Mouse (Mus musculus) erythroblast, embryonic 14.5 days (primary cell): ENCODE measurements around the gene Adamts13. TPM values are rescaled to one million over a fixed set of nuclear protein-coding genes. Genes with fewer than 3 reads are reported as not detected.

Experiments used
- H3K27me3 ChIP-seq: 2 replicates; pipeline ENCODE4 v1.6.1; 2012; ENCODE audit warnings: inconsistent platforms; ENCODE audit not compliant: control insufficient read depth
- H3K36me3 ChIP-seq: 2 replicates; pipeline ENCODE4 v1.6.1; 2012; ENCODE audit warnings: mild to moderate bottlenecking, inconsistent platforms; ENCODE audit not compliant: control insufficient read depth
- H3K4me1 ChIP-seq: 2 replicates; pipeline ENCODE4 v1.6.1; 2012; ENCODE audit warnings: inconsistent platforms; ENCODE audit not compliant: control insufficient read depth
- H3K4me3 ChIP-seq: replicated peaks from 2 replicates; pipeline ENCODE3; 2012; ENCODE audit warnings: moderate library complexity, mild to moderate bottlenecking, inconsistent platforms
- H3K9me3 ChIP-seq: 2 replicates; pipeline ENCODE4 v1.6.1; 2012; ENCODE audit warnings: low read length, inconsistent platforms, mixed read lengths; ENCODE audit not compliant: control insufficient read depth
- GATA1 ChIP-seq: IDR thresholded peaks from 2 replicates; pipeline ENCODE4 v1.6.1; 2012; ENCODE audit warnings: low read length, inconsistent platforms, mixed read lengths
- TAL1 ChIP-seq: IDR thresholded peaks from 3 replicates; pipeline ENCODE4 v1.6.1; 2012; ENCODE audit warnings: low read length, inconsistent platforms, mixed read lengths
- polyA plus RNA-seq: library from polyadenylated mRNA; stranded (reverse); fragments of >175 nt; gene quantifications from 2 replicates; pipeline ENCODE4 v1.2.3, GENCODE M21; 2012

Gene Adamts13
- polyA plus RNA-seq, 1 experiment: not detected

DNA sequence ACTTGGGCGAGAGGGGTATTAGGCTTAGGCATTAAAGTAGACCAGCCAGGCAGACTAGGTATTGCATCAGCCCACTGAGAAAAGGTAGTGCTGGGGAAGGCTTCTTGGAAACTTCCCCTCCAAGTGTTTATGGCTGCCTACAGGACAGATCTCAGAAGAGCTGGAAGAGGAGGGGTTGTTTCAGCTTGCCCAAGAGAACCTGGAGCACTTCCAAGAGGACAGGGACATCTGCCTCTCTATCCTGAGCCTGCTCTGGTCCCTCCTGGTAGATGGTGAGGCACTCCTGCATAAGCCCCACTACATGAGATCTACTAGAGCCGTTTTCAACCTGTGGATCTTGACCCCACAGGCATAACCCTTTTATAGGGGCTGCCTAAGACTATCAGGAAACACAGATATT, 22.8 kb upstream of the Adamts13 start:
- TF ChIP-seq TAL1 (no peak), GATA1 (no peak)
- Histone ChIP-seq H3K27me3 (no peaks in the 10 kb centered on the region), H3K4me3 (no peak overlapping the region), H3K4me1 (no peaks in the 10 kb centered on the region), H3K36me3 (peaks cover 76% of the 10 kb centered on the region), H3K9me3 (no peaks in the 10 kb centered on the region)

DNA sequence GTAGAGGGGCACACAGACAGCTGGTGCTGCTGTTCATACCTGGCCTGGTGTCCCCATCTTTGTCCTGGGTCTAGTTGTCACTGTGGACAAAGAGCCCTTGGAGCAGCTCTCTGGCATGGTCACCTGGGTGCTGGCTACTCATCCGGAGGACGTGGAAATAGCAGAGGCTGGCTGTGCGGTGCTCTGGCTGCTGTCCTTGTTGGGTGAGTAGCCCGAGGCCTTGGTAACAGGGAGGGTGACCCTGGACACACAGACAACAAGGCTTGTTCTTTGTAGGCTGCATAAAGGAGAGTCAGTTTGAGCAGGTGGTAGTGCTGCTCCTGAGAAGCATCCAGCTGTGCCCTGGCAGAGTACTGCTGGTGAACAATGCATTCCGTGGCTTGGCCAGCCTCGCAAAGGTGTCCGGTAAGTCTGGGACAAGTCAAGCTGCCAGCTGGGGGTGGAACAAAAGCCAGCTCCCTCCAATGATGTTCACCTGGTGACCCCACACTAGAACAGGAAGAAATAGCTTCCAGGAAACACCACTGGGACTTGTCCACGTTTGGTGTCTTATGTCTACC, 21.8 kb upstream of the Adamts13 start:
- Histone ChIP-seq H3K4me3 (no peak overlapping the region), H3K27me3 (no peaks in the 10 kb centered on the region), H3K36me3 (peaks cover 85% of the 10 kb centered on the region), H3K9me3 (no peaks in the 10 kb centered on the region), H3K4me1 (no peaks in the 10 kb centered on the region)
- TF ChIP-seq TAL1 (no peak), GATA1 (no peak)

DNA sequence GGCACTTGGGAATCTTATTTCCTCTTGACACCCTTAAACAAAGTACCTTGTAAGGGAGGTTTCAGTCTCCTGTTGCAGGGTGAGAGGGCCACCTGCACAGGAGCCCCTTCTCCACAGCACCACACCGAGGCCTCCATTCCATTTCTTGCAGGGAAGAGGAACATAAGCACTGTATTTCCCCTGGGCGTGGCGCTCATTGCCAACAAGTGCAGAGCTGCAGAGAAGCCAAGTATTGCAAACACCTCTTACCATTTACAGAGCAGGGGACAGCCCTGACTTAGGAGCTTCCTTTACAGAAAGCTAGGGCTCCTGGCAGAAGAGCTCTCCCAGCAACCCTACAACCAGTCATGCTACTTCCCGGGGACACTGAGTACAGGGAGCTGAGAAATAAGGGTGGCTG, 21.0 kb upstream of the Adamts13 start:
- Histone ChIP-seq H3K4me1 (no peaks in the 10 kb centered on the region), H3K9me3 (no peaks in the 10 kb centered on the region), H3K4me3 (no peak overlapping the region), H3K36me3 (peaks cover 91% of the 10 kb centered on the region), H3K27me3 (no peaks in the 10 kb centered on the region)
- TF ChIP-seq TAL1 (no peak), GATA1 (no peak)

DNA sequence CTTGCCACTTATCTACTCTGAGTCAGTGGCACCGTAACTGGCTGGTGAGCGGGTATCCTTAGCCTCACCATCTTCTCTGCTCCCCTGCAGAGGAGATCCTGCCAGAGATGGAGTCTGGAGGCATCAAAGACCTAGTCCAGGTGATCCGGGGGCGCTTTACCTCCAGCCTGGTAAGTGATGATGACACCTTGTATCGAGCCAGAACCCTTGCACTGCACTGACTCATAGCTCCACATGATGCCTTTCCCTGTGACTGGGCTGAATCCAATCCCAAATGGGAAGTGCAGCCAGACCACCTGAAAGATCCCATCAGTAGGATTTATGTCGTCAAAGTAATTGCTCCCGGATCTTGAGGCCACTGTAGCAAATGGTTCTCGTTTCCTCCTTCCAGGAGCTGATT, 20.4 kb upstream of the Adamts13 start:
- no peaks in the 10 kb centered on the region for H3K9me3 ChIP-seq
- H3K4me1 ChIP-seq: no peaks in the 10 kb centered on the region
- H3K4me3 ChIP-seq: no peak overlapping the region
- no peaks in the 10 kb centered on the region for H3K27me3 ChIP-seq
- peaks cover 93% of the 10 kb centered on the region for H3K36me3 ChIP-seq
- TF ChIP-seq GATA1 (no peak), TAL1 (no peak)

DNA sequence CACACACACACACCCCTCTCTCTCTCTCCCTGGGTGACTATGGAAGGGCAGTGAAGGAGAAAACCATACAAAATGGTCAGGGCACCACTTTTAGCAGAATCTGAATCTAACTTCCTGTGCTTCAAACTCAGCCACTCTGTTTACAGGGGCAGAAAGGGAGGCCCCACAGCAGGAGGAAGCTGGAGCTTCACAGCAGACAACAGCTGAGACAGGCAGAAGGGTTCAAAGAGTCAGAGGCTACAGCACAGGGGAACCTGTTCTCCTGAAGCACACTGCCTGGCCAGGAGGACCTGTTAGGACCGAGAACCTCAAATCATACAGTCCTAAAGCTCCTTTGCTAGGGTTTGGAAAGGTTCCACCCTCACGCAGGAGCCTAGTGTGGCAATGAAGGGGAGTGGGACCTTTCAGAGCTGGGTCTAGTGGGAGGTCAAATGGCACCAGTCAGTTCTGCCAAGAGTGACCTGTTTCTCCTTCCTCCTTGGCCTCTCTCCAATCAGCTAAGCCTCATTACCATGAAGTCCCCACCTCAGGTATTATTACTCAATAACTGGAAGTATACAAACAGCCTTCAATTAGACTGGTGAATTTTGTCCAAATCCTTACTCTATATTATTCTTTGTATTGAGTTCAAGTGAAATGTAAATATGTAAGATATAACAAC, 18.4 kb upstream of the Adamts13 start:
- Histone ChIP-seq H3K27me3 (no peaks in the 10 kb centered on the region), H3K4me1 (no peaks in the 10 kb centered on the region), H3K9me3 (no peaks in the 10 kb centered on the region), H3K4me3 (no peak overlapping the region), H3K36me3 (peaks cover 95% of the 10 kb centered on the region)
- TF ChIP-seq GATA1: no peak
- no peak for TF ChIP-seq TAL1

DNA sequence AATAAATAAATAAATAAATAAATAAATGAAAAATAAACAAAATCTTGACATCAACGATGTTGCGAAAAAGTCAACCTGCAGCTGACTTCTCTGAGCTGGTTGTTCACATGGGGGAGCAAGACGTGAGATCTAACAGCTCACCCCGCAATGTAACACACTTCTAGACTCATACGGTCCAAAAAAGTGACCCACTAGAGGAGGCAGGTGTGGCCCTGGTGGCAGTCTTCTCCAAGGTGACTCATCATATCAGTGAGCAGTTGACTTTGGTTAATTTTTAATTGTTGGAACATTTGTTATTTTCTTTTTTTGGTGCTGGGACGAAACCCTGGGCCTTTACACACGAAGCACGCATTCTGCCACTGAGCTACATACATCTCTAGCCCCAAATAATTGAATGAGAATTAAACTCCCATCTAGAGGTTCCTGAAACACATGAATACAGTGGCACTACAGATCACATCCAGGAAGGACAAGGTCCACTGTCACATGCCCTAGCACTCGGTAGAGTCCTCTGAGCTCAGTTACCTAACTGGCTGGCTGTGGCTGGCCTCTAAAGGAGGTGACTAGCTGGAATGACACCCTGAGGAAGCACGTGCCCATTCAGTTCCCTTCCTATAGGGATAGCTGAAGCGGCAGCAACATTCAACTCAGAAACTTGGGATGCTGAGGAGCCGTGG, 16.3 kb upstream of the Adamts13 start:
- Histone ChIP-seq H3K27me3 (no peaks in the 10 kb centered on the region), H3K4me1 (peaks cover 11% of the 10 kb centered on the region), H3K9me3 (no peaks in the 10 kb centered on the region), H3K4me3 (no peak overlapping the region), H3K36me3 (peaks cover 95% of the 10 kb centered on the region)
- TF ChIP-seq TAL1: no peak
- no peak for TF ChIP-seq GATA1

DNA sequence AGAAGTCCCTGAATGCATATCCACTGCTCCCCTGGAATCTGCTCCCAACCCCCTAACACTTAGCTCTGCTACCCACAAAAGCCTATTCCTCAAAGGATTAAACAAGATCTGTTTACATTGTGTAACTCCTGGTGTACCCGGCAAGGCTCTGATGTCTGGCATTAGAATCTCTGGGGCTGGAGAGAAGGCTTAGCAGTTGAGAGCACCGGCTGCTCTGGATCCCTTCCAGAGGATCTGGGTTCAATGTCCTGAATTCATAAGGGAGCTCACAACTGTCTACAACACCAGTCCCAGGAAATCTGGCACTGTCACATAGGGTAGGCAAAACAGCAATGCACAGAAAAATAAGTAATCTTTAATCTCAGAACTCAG, 15.7 kb upstream of the Adamts13 start:
- Histone ChIP-seq H3K9me3 (no peaks in the 10 kb centered on the region), H3K4me1 (peaks cover 16% of the 10 kb centered on the region), H3K36me3 (peaks cover 95% of the 10 kb centered on the region), H3K4me3 (no peak overlapping the region), H3K27me3 (no peaks in the 10 kb centered on the region)
- no peak for TF ChIP-seq GATA1
- no peak for TF ChIP-seq TAL1

DNA sequence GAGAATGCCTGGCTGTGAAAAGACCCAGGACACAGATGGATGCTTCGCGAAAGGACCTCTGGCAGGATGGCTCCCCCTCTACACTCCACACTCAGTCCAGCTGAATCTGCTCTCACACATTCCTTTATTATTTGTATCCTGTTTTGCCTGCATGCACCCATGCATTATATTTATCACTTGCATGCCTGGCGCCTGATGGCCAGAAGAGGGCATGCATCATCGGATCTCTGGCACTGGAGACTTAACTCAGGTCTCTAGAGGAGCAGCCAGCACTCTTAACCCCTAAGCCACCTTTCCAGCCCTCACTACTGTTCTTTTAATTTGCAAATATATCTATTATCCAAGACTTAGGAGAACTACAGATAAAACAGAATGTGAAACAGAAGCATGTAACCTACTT, 12.5 kb upstream of the Adamts13 start:
- no peak for TF ChIP-seq TAL1
- TF ChIP-seq GATA1: no peak
- H3K27me3 ChIP-seq: no peaks in the 10 kb centered on the region
- no peaks in the 10 kb centered on the region for H3K9me3 ChIP-seq
- H3K4me1 ChIP-seq: peaks cover 42% of the 10 kb centered on the region
- peaks cover 62% of the 10 kb centered on the region for H3K36me3 ChIP-seq
- H3K4me3 ChIP-seq: no peak overlapping the region

DNA sequence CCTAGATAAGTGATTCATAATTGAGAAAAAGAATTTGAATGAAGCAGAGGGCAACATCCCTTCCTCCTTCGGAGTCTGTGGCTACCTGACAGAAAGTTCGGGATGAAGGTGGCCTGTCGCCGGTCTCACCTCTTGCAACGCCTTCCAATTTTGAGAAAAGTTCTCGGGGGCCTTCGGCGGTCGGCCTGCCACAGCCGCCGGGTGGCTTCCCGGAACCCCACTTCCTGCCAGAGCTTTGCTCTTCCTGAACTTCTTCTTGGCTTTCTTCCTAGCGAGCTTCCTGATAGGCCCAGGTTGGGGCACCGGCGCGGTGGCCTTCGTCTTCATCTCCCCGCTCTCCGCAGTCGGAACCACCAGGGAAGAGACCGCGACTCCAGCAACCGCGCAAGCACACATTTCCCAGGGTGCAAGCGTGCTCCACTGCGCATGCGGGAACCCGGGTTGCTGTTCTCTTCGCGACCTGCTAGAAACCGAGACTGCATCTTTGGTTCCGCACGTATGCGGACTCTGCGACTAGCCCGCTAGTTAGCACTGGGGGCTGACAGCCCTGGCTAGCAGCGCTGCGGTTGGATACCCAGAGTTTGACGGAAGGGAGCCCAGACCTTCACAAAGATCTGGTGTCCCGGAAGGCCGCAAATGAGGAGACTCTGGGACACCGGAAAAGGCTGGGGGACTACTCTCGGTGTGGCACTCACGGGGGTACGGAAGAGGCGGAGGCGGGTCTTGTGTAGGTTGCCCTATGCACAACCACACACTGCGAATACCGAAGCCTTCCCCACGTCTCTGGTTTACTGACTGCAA, 9.1 kb upstream of the Adamts13 start, which contains the start of gene Rexo4:
Gene Rexo4, minus strand, starts transcription at position 464 of the 801 bp plus-strand sequence.
- TF ChIP-seq GATA1 (no peak), TAL1 (no peak)
- peak within 1 kb of the TSS; percentile 83 for H3K4me3 ChIP-seq
- no peaks in the 10 kb centered on the region for H3K27me3 ChIP-seq
- peaks cover 29% of the 10 kb centered on the region for H3K36me3 ChIP-seq
- peaks cover 42% of the 10 kb centered on the region for H3K4me1 ChIP-seq
- peaks cover 8% of the 10 kb centered on the region for H3K9me3 ChIP-seq
